Mouse (Mus musculus) MEL (cell line): ENCODE measurements around the gene Mlh1. TPM values are rescaled to one million over a fixed set of nuclear protein-coding genes. Genes with fewer than 3 reads are reported as not detected.

Source experiments
- DNase-seq: peaks from one replicate; pipeline ENCODE4 v3.0.0; 2011; ENCODE audit warnings: low read depth, low spot score
- H3K27ac ChIP-seq: 2 replicates; pipeline ENCODE4 v1.5.1; 2012; ENCODE audit warnings: low read depth, mild to moderate bottlenecking, control low read depth, low read length, moderate library complexity; ENCODE audit not compliant: control insufficient read depth
- H3K27me3 ChIP-seq, 2 experiments: fragments of 150-350 bp in 1 of 2; sonication (generic) in 1 of 2; 2 replicates each; pipeline ENCODE4 v1.6.1; 2012; ENCODE audit warnings: low read length in 2 of 2, mild to moderate bottlenecking in 2 of 2, improper control_type of control experiment in 1 of 2, moderate library complexity in 1 of 2; ENCODE audit not compliant: insufficient read depth in 2 of 2, control insufficient read depth in 1 of 2
- H3K36me3 ChIP-seq, 2 experiments: 2 replicates each; pipeline ENCODE4 v1.6.1; 2012 to 2014; ENCODE audit warnings: low read length in 2 of 2, improper control_type of control experiment in 1 of 2, inconsistent platforms in 1 of 2, mild to moderate bottlenecking in 1 of 2; ENCODE audit not compliant: insufficient read depth in 2 of 2, control insufficient read depth in 1 of 2
- H3K4me1 ChIP-seq, 2 experiments: fragments of 150-350 bp in 1 of 2; sonication (generic) in 1 of 2; 2 replicates each; pipeline ENCODE4 v1.6.1; 2012; ENCODE audit warnings: low read length in 2 of 2, improper control_type of control experiment in 1 of 2, mild to moderate bottlenecking in 1 of 2; ENCODE audit not compliant: insufficient read depth in 2 of 2, control insufficient read depth in 1 of 2
- H3K4me3 ChIP-seq, 2 experiments: fragments of 150-350 bp in 1 of 2; sonication (generic) in 1 of 2; 2 replicates each; pipeline ENCODE4 v1.5.1; 2012; ENCODE audit warnings: low read depth in 2 of 2, low read length in 2 of 2, mild to moderate bottlenecking in 2 of 2, moderate library complexity in 2 of 2, control low read depth in 1 of 2, improper control_type of control experiment in 1 of 2; ENCODE audit not compliant: control insufficient read depth in 1 of 2, insufficient read depth in 1 of 2
- H3K79me2 ChIP-seq: 2 replicates; pipeline ENCODE4 v1.6.1; 2012; ENCODE audit warnings: mild to moderate bottlenecking, low read length, moderate library complexity; ENCODE audit not compliant: control insufficient read depth, poor library complexity, insufficient read depth
- H3K9ac ChIP-seq: 2 replicates; pipeline ENCODE4 v1.6.1; 2012; ENCODE audit warnings: low read depth, mild to moderate bottlenecking, control low read depth, low read length, moderate library complexity; ENCODE audit not compliant: control insufficient read depth, poor library complexity, severe bottlenecking
- H3K9me3 ChIP-seq: fragments of 150-350 bp; sonication (generic); replicated peaks from 2 replicates; pipeline ENCODE4 v1.6.1; 2012; ENCODE audit warnings: mild to moderate bottlenecking, low read length, improper control_type of control experiment, moderate library complexity; ENCODE audit not compliant: insufficient read depth
- BHLHE40 ChIP-seq: IDR thresholded peaks from 2 replicates; pipeline ENCODE4 v1.6.1; 2012; ENCODE audit warnings: low read depth, mild to moderate bottlenecking, inconsistent platforms, low read length, improper control_type of control experiment, borderline replicate concordance
- CTCF ChIP-seq, 3 experiments: IDR thresholded peaks in 2 of 3; conservative IDR thresholded peaks in 1 of 3; 2 replicates each; pipeline ENCODE4 v1.5.1; 2011 to 2012; ENCODE audit warnings: low read length in 3 of 3, low read depth in 2 of 3, mild to moderate bottlenecking in 2 of 3, improper control_type of control experiment in 1 of 3, inconsistent platforms in 1 of 3, mixed read lengths in 1 of 3, moderate library complexity in 1 of 3; ENCODE audit not compliant: control insufficient read depth in 1 of 3, insufficient read depth in 1 of 3, poor library complexity in 1 of 3, severe bottlenecking in 1 of 3
- E2F4 ChIP-seq: IDR thresholded peaks from 2 replicates; pipeline ENCODE4 v1.6.1; 2011; ENCODE audit warnings: low read depth, low read length, improper control_type of control experiment, borderline replicate concordance
- ETS1 ChIP-seq: IDR thresholded peaks from 2 replicates; pipeline ENCODE4 v1.6.1; 2012; ENCODE audit warnings: low read depth, mild to moderate bottlenecking, inconsistent platforms, low read length, improper control_type of control experiment, moderate library complexity
- GATA1 ChIP-seq: IDR thresholded peaks from 2 replicates; pipeline ENCODE4 v1.6.1; 2011; ENCODE audit warnings: low read depth, low read length, improper control_type of control experiment
- HCFC1 ChIP-seq: IDR thresholded peaks from 2 replicates; pipeline ENCODE4 v1.6.1; 2012; ENCODE audit warnings: low read depth, mild to moderate bottlenecking, inconsistent platforms, low read length, improper control_type of control experiment, moderate library complexity
- POLR2A ChIP-seq, 2 experiments: IDR thresholded peaks; 2 replicates each; pipeline ENCODE4 v1.6.1; 2011 to 2012; ENCODE audit warnings: low read length in 2 of 2, mild to moderate bottlenecking in 2 of 2, control low read depth in 1 of 2, improper control_type of control experiment in 1 of 2, low read depth in 1 of 2, moderate library complexity in 1 of 2; ENCODE audit not compliant: control insufficient read depth in 1 of 2, insufficient read depth in 1 of 2, poor library complexity in 1 of 2
- RCOR1 ChIP-seq: IDR thresholded peaks from 2 replicates; pipeline ENCODE4 v1.6.1; 2012; ENCODE audit warnings: low read depth, mild to moderate bottlenecking, inconsistent platforms, low read length, improper control_type of control experiment
- USF2 ChIP-seq, 2 experiments: IDR thresholded peaks; 2 replicates each; pipeline ENCODE4 v1.6.1; 2011 to 2012; ENCODE audit warnings: improper control_type of control experiment in 2 of 2, low read length in 2 of 2, borderline replicate concordance in 1 of 2, inconsistent platforms in 1 of 2, low read depth in 1 of 2, mild to moderate bottlenecking in 1 of 2; ENCODE audit not compliant: insufficient read depth in 1 of 2
- polyA plus RNA-seq, 2 experiments: library from polyadenylated mRNA; stranded (reverse) in 1 of 2; unstranded in 1 of 2; fragments of >175 nt in 1 of 2; fragments of >200 nt in 1 of 2; gene quantifications; 2 replicates each; pipeline versions ENCODE4 v1.2.1 to v1.2.4; 2012; ENCODE audit warnings: low replicate concordance in 2 of 2, low read depth in 1 of 2; ENCODE audit not compliant: insufficient read length in 2 of 2, insufficient read depth in 1 of 2, missing spikeins in 1 of 2
- total RNA-seq: library from RNA; depleted of rRNA; stranded (reverse); fragments of 300-350 nt; gene quantifications from 2 replicates; pipeline ENCODE4 v1.2.3, GENCODE M21; 2012; rRNA removed

Gene Mlh1
- total and polyA plus RNA-seq, 3 experiments, result 21.8 to 31.7 TPM; not detected in 1

GRCm38 (mm10) chr9:111178971-111179370, 92.6 kb downstream of the Mlh1 start:
- Histone ChIP-seq H3K4me3 (no peak overlapping the region), H3K79me2 (no peaks in the 10 kb centered on the region), H3K9ac (no peak overlapping the region), H3K27me3 (no peaks in the 10 kb centered on the region), H3K4me1 (no peaks in the 10 kb centered on the region), H3K36me3 (no peaks in the 10 kb centered on the region), H3K27ac (no peak overlapping the region), H3K9me3 (no peaks in the 10 kb centered on the region)
- DNase-seq, result no peak
- TF ChIP-seq BHLHE40, result no peak
- no peak for TF ChIP-seq E2F4
- no peak for TF ChIP-seq GATA1
- TF ChIP-seq CTCF (IDR thresholded peaks at IDR 0.05 in 2 of 3, conservative IDR thresholded peaks at IDR 0.05 in 1 of 3; ENCODE audit: control insufficient read depth in 1 of 3, insufficient read depth in 1 of 3, low read depth in 2 of 3, low read length in 3 of 3, poor library complexity in 1 of 3, severe bottlenecking in 1 of 3), result no peak
- no peak for TF ChIP-seq USF2 (IDR thresholded peaks at IDR 0.05; ENCODE audit: borderline replicate concordance in 1 of 2, insufficient read depth in 1 of 2, low read depth in 1 of 2, low read length in 2 of 2)
- no peak for TF ChIP-seq HCFC1
- no peak for TF ChIP-seq POLR2A (IDR thresholded peaks at IDR 0.05; ENCODE audit: control insufficient read depth in 1 of 2, insufficient read depth in 1 of 2, low read depth in 1 of 2, low read length in 2 of 2, poor library complexity in 1 of 2)
- TF ChIP-seq ETS1, result no peak
- TF ChIP-seq RCOR1, result no peak

Other genes starting within 250 kb of the Mlh1 start
- 0.19 and 0.23 TPM in 2 replicates for gene Ccrl2, start 214.3 kb downstream of the Mlh1 start, total RNA-seq
- under 1 TPM in 1 of 2 experiments, not detected in 1; 0.75 TPM for gene Ccrl2, start 214.3 kb downstream of the Mlh1 start, polyA plus RNA-seq
- gene Lrrfip2, start 154.2 kb downstream of the Mlh1 start, total RNA-seq, result 26.0 and 28.4 TPM in 2 replicates
- 10 to 100 TPM in 1 of 2 experiments, not detected in 1; 42.7 TPM for gene Lrrfip2, start 154.2 kb downstream of the Mlh1 start, polyA plus RNA-seq
- gene Epm2aip1, start 138 bp upstream of the Mlh1 start, total RNA-seq, result 3.3 and 3.4 TPM in 2 replicates
- 1 to 10 TPM in 1 of 2 experiments, not detected in 1; 7.4 TPM for gene Epm2aip1, start 138 bp upstream of the Mlh1 start, polyA plus RNA-seq
- gene Trank1, start 39.9 kb upstream of the Mlh1 start, total RNA-seq, result not detected in 2 replicates
- not detected for gene Trank1, start 39.9 kb upstream of the Mlh1 start, polyA plus RNA-seq
- not detected in 2 replicates for gene Dclk3, start 167.3 kb upstream of the Mlh1 start, total RNA-seq
- gene Dclk3, start 167.3 kb upstream of the Mlh1 start, polyA plus RNA-seq, result not detected